Mouse (Mus musculus) kidney, adult 9 months (tissue): ENCODE data around the gene 4931428F04Rik.

ENCODE experiments used
- DNase-seq: peaks from one replicate; pipeline ENCODE4 v3.0.0; 2022

4931428F04Rik gene

DNA sequence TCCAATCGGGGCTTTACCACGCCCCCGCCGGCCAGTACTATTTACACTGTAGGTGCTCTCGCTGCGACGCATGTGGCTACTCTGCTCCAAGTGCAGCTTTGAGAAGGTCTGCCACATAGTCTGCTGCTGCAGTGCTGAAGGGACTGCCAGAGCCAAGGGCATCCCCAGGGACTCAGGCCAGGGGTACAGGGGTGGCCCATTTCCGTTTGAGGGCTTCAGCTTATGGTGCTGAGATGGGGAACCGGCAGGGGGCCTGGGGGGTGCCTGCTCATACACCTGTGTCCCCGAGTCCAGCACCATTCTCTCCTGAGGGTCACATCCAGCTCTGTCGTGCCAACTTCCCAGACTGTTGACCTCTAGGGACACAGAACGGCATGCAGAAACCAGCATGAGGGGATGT, 4.2 kb downstream of the 4931428F04Rik start:
- no peak for DNase-seq

DNA sequence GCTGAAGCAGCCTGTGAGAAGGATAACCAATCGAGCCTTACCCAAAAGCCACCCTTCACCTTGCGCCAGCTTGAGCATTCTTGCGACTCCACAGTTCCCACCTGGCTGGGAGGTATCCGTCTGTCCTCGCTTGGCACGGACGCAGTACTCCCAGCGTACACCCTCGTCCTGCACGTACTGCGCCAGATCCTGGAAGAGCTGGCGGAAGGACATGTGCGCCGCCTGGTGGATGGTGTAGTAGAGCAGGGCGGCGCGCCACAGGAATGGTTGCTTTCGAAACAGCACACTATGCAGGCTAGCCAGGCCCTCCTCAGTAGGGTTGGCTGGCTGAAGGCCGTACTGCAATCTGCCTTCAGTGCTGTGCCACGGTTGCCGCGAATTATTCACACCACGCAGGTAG, 6.6 kb downstream of the 4931428F04Rik start:
- no peak for DNase-seq

DNA sequence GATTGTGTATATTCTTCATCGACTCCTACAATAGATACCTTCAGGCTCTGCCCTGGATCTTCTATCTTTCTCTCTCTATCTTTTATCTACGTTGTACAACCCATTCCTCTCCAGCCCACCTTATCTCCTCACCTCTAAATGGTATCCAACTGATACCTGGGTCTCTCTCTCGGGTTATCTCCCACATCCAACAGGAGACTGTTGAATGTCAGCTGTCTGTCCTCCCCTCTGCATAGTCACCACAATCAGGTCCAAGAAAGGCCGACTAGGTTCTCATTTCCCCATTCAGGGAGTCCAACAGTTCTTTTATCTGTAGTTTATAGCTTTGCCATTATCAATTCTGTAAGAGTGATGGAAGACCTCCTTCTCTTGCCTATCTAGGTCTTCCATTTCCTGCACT, 7.4 kb downstream of the 4931428F04Rik start:
- DNase-seq: no peak

DNA sequence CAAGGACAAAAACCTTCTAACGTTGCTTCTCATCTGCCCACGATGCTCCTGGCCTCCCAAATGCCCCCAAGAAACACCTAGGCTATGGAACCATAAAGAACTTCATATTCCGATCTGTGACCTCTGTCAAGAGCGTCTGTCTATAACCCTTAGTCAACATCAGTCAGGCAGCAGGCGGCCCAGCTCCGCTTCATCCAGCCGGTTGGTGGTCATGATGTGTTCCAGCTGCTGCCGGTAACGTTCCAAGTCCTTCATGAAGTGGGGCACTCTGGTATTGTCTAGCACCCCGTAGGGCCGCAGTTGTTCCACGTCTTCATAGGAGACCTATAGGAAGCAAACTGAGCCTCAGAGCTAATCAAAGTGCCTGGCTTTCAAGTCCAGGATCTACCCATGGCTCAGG, 7.8 kb downstream of the 4931428F04Rik start:
- DNase-seq: no peak

DNA sequence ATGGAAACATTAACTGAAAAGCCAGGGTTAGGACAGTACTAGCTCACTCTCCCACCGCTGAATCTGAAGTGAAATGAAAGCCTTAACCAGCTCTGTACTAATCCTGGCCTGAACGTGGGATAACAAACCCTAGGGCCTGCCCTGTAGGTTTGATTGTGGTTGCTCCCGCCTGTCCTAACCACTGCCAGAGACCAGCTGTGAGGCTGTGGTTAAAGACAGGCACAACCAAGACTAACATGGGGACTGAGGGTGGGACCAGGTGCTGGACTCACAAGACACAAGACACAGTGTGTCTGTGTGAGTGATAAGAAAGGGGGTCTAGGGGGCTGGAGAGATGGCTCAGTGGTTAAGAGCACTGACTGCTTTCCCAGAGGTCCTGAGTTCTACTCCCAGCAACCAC, 9.1 kb downstream of the 4931428F04Rik start:
- DNase-seq: no peak

DNA sequence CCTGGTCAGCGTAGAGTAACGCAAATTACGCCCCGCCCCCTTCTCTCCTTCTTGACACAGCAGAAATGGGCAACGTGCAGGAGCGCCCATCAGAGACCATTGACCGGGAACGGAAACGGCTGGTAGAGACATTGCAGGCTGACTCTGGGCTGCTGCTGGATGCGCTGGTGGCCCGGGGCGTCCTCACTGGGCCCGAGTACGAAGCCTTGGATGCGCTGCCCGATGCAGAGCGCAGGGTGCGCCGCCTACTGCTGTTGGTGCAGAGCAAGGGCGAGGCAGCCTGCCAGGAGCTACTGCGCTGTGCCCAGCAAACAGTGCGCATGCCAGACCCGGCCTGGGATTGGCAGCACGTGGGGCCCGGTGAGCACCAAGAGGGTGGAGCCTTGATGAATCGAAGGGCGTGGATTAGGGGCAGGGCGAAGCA, 10.7 kb downstream of the 4931428F04Rik start:
- DNase-seq: peak; percentile 93

DNA sequence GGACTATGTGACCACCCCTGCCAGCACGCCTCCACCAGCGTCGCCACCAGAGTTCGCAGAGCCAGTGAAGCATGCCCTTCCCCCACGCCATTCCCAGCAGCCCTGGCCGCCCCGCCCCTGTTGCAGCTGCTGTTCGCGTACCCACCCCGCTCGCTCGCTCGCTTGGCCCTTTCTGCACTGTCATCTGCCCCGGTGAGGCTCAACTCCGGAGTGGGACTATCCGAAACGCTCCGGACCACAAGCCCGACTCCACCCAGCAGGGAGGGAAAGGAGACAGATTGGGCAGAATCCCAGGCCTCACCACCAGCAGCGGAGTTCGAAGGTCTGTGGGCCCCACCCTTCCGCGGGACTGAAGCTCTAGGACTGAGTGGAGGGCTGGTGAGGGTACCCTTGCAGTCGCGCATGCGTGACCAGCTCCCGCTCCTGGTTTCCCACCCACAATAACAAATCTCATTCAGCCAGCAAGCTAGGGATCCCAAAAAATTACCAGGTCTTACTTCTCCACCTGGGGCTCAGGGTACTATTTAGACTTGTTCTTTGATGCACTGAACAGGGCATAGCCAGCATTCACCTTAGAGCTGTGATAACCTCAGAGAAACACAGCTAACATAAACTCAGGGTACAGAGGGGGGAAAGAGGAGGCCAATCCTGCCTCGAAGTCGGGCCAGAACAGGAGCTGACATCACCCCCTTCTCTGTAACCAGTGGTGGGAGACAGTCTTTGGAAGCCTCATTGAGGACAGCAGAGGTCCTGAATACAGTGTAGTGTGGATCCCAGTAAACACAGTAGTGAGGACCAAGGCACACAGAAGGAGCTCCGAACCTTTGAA, 13.2 kb downstream of the 4931428F04Rik start:
- no peak for DNase-seq

DNA sequence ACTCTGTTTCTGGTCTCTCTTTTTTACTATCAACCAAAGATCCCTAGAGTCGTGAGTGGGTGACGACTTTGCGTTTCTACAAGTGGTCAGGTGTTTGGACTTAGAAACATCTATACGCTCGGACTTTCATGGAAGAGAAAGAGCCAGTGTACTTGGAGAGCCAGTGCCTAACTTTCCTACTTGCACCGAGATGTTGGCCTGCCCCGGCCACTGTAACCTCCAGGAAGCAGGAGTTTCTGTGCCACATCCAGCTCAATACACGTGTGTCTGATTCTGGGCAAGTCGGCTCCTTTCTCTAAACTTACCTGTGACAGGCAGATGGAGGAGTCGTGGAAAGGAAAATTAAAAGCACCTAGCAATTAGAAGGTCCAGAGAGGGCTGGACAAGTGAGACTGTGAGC, 13.8 kb downstream of the 4931428F04Rik start, which contains the start of gene Nol3:
TSS of gene Nol3 (plus strand) at position 301 of the 400 bp plus-strand sequence.
- DNase-seq: no peak

DNA sequence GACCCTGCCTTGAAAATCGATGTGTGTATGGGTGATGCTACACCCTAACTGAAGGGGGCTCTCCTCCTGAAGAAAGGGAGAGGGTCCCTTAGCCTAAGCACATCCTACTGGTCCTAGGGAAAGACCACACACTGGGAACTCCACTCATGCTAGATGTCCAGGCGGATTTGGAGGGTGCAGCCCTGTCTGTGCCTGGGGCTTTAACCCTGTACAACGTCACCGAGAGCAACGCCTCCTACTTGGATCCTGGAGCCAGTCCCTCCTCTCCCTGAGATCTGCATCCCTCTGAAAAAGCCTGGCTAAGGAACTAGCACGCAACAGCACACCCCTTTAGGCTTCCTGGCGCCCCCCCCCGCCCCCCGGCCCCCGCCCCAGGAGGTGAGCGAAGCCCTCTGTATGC, 14.3 kb downstream of the 4931428F04Rik start:
- no peak for DNase-seq

DNA sequence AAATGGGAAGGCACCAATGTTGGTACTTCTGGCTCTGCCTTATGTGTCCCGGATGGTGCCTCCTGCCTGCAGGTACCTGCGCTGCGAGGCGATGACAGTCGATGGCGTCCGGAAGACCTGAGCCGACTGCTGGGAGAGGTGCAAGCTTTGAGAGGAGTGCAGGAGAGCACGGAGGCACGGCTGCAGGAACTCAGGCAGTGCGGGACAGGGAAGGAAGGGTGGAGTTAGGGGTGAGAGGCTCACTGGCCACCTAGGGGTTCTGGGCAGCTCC, 18.8 kb downstream of the 4931428F04Rik start:
- DNase-seq: no peak

DNA sequence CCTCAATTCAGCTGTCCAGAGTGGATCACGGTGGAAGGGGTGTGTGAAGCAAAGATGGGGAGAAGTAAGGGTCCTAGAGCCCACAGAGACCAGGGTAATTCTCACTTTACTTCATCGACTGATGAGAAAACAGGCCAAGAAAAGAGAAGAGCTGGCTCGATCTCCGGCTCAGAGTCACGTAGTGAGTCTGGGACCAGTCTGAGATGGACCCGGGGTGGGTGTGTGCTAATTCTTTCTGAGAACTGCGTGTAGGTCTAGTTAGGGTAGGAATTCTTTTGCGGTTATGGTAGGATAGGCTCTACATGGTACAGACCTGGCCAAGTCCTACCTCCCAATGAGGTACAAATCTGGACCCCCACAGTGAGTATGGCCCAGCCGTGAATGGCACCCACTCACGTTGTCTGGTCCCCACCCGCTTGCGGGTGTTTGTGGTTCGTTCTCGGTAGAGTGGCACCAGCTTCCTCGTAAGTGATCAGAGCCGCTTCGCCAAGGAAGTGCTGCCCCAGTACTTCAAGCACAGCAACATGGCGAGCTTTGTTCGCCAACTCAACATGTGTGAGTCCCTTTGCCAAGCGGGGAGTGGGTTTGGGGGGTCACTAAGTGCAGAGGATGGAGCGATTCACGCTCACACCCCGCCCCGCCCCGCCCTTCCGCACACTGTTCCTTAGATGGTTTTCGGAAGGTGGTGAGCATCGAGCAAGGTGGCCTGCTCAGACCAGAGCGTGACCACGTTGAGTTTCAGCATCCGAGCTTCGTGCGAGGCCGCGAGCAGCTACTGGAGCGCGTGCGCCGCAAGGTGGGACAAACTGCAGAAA, 19.4 kb downstream of the 4931428F04Rik start:
- no peak for DNase-seq

DNA sequence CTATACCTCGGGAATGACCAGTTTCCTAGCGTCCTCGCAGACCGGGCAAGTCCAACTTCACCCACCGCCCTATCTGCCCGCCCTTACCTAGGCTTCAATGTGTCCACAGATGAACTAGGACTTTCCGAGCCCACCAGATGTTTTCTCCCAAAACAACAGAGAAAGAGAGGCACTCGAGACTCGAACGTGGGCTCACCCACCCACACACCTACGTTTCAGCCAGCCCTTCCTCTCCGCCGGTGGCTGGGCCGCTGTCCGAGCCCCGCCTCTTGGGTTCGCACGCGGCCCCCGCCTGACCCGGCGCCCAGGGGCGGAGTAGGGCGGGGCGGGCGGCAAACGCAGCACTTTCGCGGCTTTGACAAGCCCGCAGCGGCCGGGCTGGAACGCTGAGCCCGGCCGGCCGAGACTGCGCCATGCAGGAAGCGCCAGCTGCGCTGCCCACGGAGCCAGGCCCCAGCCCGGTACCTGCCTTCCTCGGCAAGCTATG, 20.2 kb downstream of the 4931428F04Rik start, which contains the start of gene Hsf4:
TSS of gene Hsf4 (plus strand) at position 341 of the 487 bp plus-strand sequence.
- peak; percentile 72 for DNase-seq

DNA sequence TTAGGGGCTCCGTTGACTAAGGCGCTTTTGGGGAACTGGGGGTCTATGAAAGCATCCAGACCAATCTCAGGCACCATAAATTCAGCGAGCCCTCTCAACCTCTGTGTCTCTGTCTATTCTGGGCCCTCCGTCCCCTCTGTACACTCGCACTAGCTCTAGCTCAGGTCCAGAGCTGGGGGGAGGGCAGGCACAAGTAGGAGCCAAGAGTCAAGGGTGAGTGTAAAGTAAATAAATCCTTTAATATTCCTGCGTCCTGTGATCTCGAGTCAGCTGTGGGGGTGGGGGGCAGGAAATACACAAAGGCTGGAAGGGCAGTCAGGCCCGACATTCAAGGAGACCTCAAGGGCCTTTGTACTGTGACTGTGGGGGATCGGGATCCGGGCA, 20.6 kb downstream of the 4931428F04Rik start:
- no peak for DNase-seq

DNA sequence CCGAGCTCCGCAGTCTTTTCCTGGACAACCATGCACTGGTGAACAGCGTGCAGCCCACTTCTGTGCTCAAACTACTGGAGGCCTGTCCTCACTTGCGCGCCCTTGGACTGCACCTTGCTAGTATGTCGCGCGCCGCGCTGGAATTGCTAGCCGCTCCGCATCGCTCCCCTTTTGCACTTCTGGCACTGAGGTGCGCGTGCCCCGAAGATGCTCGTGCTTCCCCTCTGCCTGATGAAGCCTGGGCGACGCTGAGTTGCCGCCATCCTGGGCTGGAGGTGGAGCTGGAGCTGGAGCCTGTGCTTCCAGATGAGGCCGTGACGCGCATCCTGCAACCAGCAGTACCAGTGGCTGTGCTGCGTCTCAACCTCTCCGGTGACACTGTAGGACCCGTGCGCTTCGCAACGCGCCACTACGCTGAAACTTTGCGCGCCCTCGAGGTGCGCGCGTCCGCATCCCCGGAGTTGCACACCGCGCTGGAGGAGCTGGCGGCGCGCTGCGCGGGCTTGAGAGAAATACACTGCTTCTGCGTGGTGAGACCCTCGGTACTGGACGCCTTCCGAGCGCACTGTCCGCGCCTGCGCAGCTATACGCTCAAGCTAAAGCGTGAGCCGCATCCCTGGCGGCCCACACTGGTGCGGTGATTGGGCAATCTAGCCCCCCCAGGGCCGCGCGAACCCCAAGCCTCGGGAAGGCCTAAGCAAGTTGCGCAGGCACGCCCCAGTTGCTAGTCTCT, 21.2 kb downstream of the 4931428F04Rik start:
- no peak for DNase-seq

DNA sequence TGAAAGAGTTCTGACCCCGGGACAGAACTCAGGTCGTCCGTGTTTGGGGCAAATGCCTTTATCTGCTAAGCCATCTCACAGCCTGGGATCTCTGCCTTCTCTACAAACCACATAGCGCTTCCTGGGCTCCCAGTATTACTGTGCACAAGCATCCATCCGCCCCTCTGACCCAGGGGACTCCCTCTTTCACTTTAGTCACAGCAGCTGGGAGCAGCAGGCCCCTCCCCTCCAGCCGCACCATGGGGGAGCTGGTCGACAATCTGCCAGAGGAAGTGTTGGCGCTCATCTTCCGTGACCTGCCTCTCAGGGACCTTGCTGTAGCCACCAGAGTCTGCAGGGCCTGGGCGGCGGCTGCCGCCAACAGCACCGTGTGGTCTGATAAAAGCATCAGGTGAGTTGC, 22.9 kb downstream of the 4931428F04Rik start:
- no peak for DNase-seq

DNA sequence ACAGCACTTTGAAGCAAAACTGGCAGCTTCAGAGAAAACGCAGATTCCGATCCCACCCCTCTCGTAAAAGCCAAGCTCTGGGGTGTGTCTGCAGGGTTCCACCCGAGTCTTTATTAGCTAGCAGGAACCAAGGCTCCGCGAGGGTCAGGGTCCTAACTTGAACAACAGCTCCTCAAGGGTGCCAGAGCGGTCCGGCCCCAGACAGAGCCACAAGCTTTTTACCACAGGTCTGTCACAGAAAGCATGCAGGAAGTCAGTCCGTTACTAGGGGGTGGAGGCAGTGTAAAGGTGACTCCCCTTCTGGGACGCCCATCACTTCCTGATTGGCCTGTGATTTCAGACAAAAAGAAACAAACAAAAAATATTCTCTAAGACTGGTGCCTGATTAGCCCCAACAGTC, 24.5 kb downstream of the 4931428F04Rik start:
- DNase-seq: peak; percentile 56

DNA sequence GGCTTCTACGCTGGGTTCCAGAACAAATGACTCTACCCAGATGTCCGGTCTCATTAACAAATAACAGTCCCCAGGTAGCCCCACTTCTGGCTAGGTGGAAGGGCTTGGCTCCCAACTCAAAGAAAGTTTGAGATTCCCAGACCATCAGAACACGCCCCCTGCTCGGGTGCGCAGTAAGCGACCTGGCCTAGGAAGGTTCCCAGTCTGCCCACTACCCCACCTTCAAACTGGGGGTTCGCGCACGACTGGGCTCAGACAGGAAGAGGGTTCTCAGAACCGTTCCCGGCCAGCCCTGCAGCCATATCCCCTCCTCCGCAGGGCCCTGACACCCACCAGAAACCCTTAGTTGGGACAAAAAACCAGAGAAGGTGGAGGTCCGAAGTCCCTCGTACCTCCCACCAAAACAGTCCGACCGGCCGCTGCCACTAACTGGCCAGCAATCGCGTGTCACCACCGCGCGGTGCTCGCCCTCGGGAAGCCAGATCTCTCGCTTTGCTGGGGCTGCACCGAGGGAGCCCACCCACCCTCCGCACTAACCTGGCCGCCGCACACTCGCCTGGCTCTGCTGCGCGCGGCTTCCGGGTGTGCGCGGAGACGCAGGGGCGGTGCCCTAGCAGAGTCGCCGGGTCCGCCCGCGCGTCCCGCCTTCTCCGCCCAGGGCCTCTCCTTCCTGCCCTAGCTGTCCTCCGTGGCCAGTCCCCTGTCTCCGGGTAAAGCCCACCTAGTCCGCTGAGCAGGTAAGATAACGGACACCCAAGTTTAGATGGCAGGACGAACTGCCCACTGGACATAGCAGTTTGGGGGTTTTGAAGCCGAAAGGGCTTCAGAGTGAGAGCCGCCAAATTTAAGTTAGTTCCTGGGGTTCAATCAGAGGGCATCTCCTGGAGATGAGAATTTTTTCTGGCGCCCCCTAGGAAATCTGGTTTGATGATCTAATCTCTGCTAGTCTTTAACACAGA, 25.4 kb downstream of the 4931428F04Rik start, which contains the start of the genes Tradd and Fbxl8:
TSS of gene Tradd (minus strand) at position 586 of the 959 bp plus-strand sequence.
TSS of gene Fbxl8 (plus strand) at position 625 of the 959 bp plus-strand sequence.
- peak; percentile 79 for DNase-seq

DNA sequence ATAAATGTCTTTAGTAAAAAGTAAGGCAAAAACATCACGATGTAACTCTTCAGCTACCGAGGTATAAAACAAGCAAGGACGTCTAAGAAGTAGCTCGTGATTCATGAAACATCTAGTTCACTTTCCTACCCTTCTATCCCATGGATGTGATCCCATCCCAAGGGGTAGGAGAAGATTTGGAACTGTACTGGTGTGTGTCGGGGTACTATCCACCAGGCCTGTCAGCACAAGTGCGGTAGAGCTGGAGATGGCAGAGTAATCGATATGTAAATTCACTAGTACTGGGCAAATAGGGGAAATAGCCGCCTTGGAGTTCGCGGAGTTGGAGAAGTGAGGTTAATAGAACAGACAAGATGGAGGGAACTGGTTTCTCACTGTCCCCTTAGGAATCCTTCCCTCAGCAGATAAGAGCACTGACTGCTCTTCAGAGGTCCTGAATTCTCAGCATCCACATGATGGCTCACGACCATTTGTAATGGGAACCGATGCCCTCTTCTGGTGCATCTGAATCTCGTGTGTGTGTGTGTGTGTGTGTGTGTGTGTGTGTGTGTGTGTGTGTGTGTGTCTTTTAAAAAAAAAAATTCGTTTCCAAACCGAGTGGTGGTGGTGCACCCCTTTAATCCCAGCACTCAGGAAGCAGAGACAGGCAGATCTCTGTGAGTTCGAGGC, 26.3 kb downstream of the 4931428F04Rik start:
- DNase-seq: no peak

DNA sequence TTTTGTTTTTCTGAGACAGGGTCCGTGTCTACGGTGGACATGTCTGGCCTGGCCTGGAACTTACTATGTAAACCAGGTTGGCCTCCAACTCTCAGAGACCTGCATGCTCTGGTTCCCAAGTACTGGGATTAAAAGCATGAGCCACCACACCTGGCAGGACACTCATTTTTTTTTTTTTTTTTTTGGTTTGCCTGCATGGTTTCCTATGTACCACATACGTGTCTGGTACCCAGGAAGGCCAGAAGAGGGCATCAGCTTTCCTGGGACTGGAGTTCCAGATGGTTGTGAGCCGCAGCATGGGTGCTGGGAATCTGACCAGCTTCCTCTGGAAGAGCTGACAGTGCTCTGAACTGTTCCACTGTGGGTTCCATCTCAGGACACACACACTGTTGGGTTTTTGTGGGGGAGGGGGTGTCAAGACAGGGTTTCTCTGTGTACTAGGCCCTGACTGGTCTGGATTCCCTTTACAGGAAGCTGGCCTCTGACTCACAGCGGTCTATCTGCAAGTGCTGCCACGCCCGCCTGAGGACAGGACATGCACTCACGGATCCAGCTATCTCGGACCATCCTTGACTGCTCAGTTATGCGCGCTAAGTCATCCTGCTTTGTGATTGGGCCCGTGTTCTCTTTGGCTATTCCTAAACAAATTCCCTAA, 28.2 kb downstream of the 4931428F04Rik start:
- no peak for DNase-seq

DNA sequence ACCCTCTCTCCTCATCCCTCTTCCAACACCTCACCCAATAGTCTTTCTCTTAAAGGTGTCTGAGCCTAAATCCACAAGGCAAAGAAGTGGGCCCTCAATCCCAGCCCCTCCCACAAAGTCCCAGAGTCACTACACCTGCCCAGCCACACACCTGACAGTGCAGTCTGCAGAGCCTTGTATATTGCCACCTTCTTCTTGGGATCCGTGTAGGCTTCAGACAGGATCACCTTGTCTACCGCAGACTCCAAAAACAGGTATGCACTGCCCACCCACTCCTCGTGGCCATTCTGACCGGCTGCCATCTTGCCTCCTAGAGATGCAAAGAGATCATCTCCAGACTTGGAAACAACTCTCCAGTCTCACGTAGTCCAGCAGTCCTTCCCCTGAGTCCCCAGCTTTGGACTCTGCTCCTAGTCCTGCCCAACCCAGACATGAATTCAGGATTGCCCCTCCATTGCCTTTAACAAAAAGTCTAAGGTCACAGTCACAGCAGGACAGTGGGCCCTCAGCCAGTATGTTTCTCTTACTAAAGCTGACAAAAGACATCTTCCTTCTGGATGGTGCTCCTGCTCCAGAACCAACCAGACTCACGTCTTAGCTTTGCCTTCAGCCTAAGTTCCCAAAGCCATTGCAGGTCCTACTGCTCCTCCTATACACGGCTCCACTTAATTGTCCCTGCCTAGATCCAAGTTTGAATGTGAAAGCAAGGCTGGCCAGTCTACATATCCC, 29.1 kb downstream of the 4931428F04Rik start:
- DNase-seq: no peak
